24 mouse cellular contexts compared by ENCODE assay signal in genomic region chr12:16001225-16001624, GRCm38 (mm10).
DNase-seq lines count a peak whose midpoint lies in the region; ATAC-seq and TF ChIP-seq lines count a peak whose summit lies in the region.
"Had no signal": no experiment of that assay in that cellular context is flagged by ENCODE, and none has a peak within 500 bp of the region (broad histone marks: within the 10 kb centered on the region; RNA-seq: fewer than 3 reads in every experiment).

No protein-coding gene starts in this region.

- 0 out of 2 replicates have a peak, but pooled peaks have one; percentile 7 for TF ChIP-seq CTCF in gastrocnemius, adult 2 months (IDR thresholded peaks at IDR 0.05)
- no peak for TF ChIP-seq CTCF in C2C12 (IDR thresholded peaks at IDR 0.05; ENCODE audit: control insufficient read depth, insufficient read depth, insufficient read length)

- no peaks in the 10 kb centered on the region for H3K27me3 ChIP-seq in C2C12 (ENCODE audit: control insufficient read depth, insufficient read depth, insufficient read length)
- H3K27me3 ChIP-seq: forebrain, embryonic 15.5 days; heart, embryonic 12.5 days; hindbrain, embryonic 13.5 days; liver, embryonic 15.5 days; midbrain, embryonic 12.5 days had no signal

- intact Hi-C loops in gastrocnemius, adult 2 months (cut with DNase I): loop anchor here (10.0 kb wide), 1 partner anchor 524 kb away; no protein-coding TSS in a partner anchor

- no peaks in the 10 kb centered on the region for H3K79me2 ChIP-seq in C2C12 (ENCODE audit: control insufficient read depth, insufficient read depth)

- H3K79me3 ChIP-seq in C2C12 (ENCODE audit: low read depth): no peaks in the 10 kb centered on the region

- ATAC-seq in megakaryocyte progenitor cell, adult 5-6 weeks (replicated peaks; ENCODE audit: poor library complexity): peak; percentile 26; the same call in 1 of the 2 replicates
- ATAC-seq: forebrain, embryonic 15.5 days; inflammation-experienced regulatory T-cells, adult 6 months had no signal

- H3K27ac ChIP-seq in gastrocnemius, adult 2 months: peak overlapping the region; percentile 72
- H3K27ac ChIP-seq: embryonic facial prominence, embryonic 10.5 days; forebrain, embryonic 15.5 days; hindbrain, embryonic 13.5 days; kidney, postnatal 0 days; limb, embryonic 10.5 days; liver, embryonic 15.5 days; midbrain, embryonic 12.5 days had no signal

- no peaks in the 10 kb centered on the region for H3K36me3 ChIP-seq in C2C12 (ENCODE audit: control insufficient read depth, insufficient read depth)
- H3K36me3 ChIP-seq: embryonic facial prominence, embryonic 10.5 days; forebrain, embryonic 15.5 days; heart, embryonic 12.5 days; hindbrain, embryonic 13.5 days; limb, embryonic 10.5 days; liver, embryonic 15.5 days; midbrain, embryonic 12.5 days had no signal

- peak; percentile 47 for DNase-seq in gastrocnemius, adult 2 months
- no peak for DNase-seq in gastrocnemius, postnatal 10 days
- DNase-seq in 3134 (ENCODE audit: extremely low read depth, insufficient read length, low spot score): peak; percentile 38
- DNase-seq in ovary, adult 18-20 months (ENCODE audit: low spot score): no peak
- DNase-seq in kidney, adult 18-20 months: no peak
- DNase-seq: adrenal gland, postnatal 10 days; cerebellum, adult 9-11 months; heart, postnatal 10 days; kidney, adult 2 months; layer of hippocampus, adult 9-11 months; liver; right cerebral cortex, postnatal 14 days; spleen, adult 18-20 months had no signal

- no peak overlapping the region for H3ac ChIP-seq in C2C12 (ENCODE audit: control insufficient read depth, insufficient read length, low read depth)

- H3K4me3 ChIP-seq in gastrocnemius, adult 2 months: no peak overlapping the region
- H3K4me3 ChIP-seq in C2C12 (ENCODE audit: insufficient read depth, poor library complexity, severe bottlenecking): no peak overlapping the region
- H3K4me3 ChIP-seq: embryonic facial prominence, embryonic 10.5 days; forebrain, embryonic 15.5 days; heart, embryonic 12.5 days; hindbrain, embryonic 13.5 days; limb, embryonic 10.5 days; liver, embryonic 15.5 days; midbrain, embryonic 12.5 days had no signal

TF ChIP-seq in C2C12, 6 proteins besides CTCF, POLR2A, EP300 and RAD21:
- TF ChIP-seq MAX (IDR thresholded peaks at IDR 0.05) (no peak), USF1 (IDR thresholded peaks at IDR 0.05; ENCODE audit: low read depth) (no peak), MYOG (IDR thresholded peaks at IDR 0.05; ENCODE audit: control insufficient read depth, extremely low read depth, insufficient read length) (no peak), FOSL1 (IDR thresholded peaks at IDR 0.05; ENCODE audit: insufficient read depth, low read length, poor library complexity, severe bottlenecking) (no peak), CEBPB (IDR thresholded peaks at IDR 0.05; ENCODE audit: low read depth) (peak; percentile 85), MYOD1 (IDR thresholded peaks at IDR 0.05; ENCODE audit: control insufficient read depth, insufficient read length, low read depth) (no peak)

Comparison
In these comparisons a context has a peak if more than half of its experiments do, and no peak if none do; other contexts are left out.
1. DNase-seq: peak in gastrocnemius, adult 2 months (single experiment) and 3134 (single experiment); none in gastrocnemius, postnatal 10 days (single experiment), ovary, adult 18-20 months (single experiment) and kidney, adult 18-20 months (single experiment).